Mouse (Mus musculus) cortical plate, adult 2 months (tissue): ENCODE data around the gene Nckap5. TPM values are rescaled to one million over a fixed set of nuclear protein-coding genes. Genes with fewer than 3 reads are reported as not detected.

Experiments
- H3K27ac ChIP-seq: fragments of 200-500 bp; 2 replicates; pipeline ENCODE4 v1.5.1; 2012; ENCODE audit warnings: low read length, control low read depth, inconsistent platforms; ENCODE audit not compliant: insufficient read depth
- H3K4me1 ChIP-seq: fragments of 200-500 bp; 2 replicates; pipeline ENCODE4 v1.6.1; 2011; ENCODE audit warnings: low read length; ENCODE audit not compliant: control insufficient read depth, insufficient read depth
- H3K4me3 ChIP-seq: fragments of 200-500 bp; 2 replicates; pipeline ENCODE4 v1.5.1; 2011; ENCODE audit warnings: mild to moderate bottlenecking, low read length, control low read depth; ENCODE audit not compliant: insufficient read depth
- CTCF ChIP-seq: fragments of 200-500 bp; IDR thresholded peaks from 2 replicates; pipeline ENCODE4 v1.5.1; 2011; ENCODE audit warnings: mild to moderate bottlenecking, control low read depth, low read length; ENCODE audit not compliant: insufficient read depth; ENCODE audit errors: extremely low read depth
- POLR2A ChIP-seq: fragments of 200-500 bp; IDR thresholded peaks from 2 replicates; pipeline ENCODE4 v1.6.1; 2011; ENCODE audit warnings: mild to moderate bottlenecking, low read length, control low read depth; ENCODE audit not compliant: insufficient read depth; ENCODE audit errors: extremely low read depth
- polyA plus RNA-seq: library from polyadenylated mRNA; depleted of rRNA; stranded (reverse); fragments of >200 nt; gene quantifications from 2 replicates; pipeline ENCODE4 v1.2.3, GENCODE M21; 2012

The Nckap5 gene
- polyA plus RNA-seq, 1 experiment = 3.1 TPM

DNA sequence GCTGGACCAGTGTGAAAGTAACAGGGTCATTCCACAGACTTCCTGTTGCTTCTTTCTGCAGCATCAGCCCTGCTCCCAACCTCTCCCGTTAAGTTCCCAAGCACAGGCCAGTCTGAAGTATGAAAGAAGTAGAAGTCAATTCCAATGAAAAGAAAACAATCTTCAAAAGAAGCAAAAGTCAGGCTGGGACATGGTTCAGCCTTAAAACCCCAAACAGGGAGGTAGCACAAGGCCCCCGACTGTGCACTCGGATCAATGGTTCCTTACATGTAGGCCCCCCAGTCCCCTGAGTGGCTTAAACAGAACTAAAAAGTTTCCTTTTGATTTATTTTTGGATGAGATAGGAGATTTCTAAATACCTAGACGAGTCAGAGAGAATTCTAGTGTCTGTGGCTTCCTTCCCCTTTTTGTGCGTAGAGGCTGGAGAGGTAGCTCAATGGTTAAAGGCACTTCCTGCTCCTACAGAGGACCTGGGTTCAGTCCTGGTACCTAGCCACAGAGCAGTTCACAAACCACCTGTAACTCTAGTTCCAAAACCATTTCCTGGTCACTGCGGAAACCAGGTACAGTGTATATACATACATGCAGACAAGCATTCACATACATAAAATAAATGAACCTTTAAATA lies 260.9 kb downstream of the Nckap5 start:
- TF ChIP-seq CTCF (no peak), POLR2A (no peak)
- H3K4me3 ChIP-seq = no peak overlapping the region
- H3K27ac ChIP-seq = no peak overlapping the region
- no peaks in the 10 kb centered on the region for H3K4me1 ChIP-seq

DNA sequence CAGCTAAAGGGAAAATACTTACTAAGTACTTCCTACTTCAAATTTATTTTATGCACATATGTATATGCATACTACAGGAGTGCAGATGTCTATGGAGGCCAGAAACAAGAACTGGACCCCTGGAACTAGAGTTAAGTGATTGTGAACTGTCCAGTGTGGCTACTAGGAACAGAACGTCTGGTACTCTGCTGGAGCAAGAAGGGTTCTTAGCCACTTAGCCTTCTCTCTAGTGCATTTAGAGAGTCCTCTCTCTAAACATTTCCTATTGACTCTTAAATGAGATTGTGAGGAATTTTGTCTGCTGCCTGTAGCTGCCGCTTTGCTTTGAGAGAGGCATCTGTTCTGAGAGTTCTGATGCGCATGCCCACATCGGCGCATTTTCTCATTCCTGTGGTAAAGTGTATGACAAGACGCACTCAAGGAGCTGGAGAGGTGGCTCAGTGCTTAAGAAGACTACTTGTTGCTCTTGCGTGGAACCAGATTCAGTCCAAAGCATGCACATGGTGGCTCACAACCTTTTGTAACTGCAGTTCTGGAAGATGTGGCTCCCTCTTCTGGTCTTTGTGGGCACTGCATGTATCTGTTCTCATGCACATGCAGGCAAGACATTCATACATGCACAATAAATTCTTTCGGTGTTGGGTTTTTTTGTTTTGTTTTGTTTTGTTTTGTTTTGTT lies 261.9 kb downstream of the Nckap5 start:
- Histone ChIP-seq H3K4me3 (no peak overlapping the region), H3K27ac (no peak overlapping the region), H3K4me1 (no peaks in the 10 kb centered on the region)
- peak; percentile 47 for TF ChIP-seq CTCF
- no peak for TF ChIP-seq POLR2A

DNA sequence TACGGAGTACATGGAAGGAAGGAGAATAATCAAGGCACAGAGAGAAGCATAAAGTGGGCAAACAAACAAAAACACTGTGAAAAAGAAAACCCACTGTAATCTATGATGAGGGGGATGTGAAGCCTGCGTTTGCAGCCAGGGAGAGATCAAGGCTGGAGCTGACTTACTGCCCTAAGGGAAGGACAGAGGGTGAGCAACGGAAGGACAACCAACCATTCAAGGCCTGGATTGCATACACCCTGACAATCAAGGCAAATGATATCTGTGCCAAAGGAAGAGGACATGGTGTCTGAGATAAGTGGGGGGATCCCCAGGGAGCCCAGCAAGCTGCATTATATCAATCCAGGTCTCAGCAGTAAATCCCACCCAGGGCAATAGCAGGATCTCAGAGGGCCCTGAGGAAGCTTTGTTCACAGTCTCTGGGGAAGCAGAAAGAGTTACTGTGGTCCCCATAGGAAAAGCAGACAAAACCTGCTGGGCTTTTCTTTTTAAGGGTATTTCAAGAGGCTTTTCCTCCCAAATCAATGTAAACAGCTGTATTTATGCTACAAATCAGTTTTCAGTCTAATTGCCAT lies 265.4 kb downstream of the Nckap5 start:
- TF ChIP-seq POLR2A = no peak
- no peak for TF ChIP-seq CTCF

DNA sequence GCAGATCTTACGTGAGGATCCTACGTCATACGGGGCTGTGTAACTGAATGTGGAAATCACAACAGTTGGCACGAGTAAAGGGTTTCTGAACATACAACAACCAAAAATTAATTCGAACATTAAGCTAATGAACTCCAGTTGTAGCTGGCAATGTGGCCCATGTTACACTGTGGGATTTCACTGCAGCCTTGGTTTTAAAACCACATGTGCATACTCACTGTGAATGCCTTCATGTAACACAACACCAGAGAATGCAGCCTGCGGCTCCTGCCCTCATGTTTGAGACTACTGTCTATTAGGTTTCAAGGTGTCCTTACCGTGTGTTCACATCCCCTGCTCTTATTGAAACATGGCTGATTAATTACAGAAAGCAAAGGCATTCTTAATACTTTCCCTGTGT lies 269.7 kb downstream of the Nckap5 start:
- H3K4me3 ChIP-seq = no peak overlapping the region
- H3K27ac ChIP-seq = no peak overlapping the region
- TF ChIP-seq POLR2A (no peak), CTCF (no peak)
- H3K4me1 ChIP-seq = no peaks in the 10 kb centered on the region

More for the DNA sequence above, 265.4 kb downstream of the Nckap5 start:
- Histone ChIP-seq H3K27ac (no peak overlapping the region), H3K4me3 (no peak overlapping the region), H3K4me1 (no peaks in the 10 kb centered on the region)

DNA sequence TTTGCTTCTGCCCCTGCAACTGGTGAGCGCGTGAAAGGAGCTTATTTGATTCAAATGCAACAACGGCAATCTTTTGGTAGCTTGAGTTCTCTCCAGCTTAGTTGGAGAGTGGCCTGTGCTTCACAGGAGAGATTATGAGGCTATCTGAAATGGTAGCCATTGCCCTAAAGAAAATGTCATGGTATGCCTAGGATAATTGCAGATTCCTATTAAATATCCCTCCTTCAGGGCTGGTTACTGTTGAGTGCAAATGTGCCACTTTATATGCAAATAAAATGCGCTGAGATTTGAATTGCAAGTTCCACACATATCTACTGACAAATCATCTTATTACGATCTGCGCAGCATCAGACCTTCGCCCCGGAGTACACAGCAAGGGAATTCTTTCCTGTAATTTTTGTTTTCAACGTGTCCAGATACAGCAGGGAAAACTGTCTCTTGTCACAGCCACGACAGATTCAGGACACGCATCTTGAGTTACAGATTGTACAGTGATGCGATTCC lies 272.8 kb downstream of the Nckap5 start:
- Histone ChIP-seq H3K27ac (no peak overlapping the region), H3K4me1 (no peaks in the 10 kb centered on the region), H3K4me3 (no peak overlapping the region)
- no peak for TF ChIP-seq POLR2A
- TF ChIP-seq CTCF = no peak

DNA sequence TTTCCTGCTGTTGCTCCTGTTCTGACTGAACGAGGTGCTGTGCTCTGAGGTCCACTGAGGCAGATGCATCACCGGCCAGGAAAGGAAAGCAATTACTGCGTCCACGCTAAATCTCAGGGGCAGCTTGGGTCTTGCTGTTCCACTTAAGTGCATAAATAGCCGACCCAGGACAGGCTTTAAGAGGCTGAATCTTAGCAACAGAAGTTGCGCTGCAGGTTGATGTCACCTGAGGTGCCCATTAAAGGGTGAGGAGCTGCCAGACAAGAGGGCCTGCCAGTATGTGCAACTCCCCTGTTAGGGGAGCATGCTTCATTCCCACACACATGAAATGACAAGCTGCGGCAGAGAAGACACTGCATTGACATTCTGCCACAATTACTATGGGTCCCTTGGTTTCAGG lies 282.6 kb downstream of the Nckap5 start:
- Histone ChIP-seq H3K4me1 (no peaks in the 10 kb centered on the region), H3K27ac (no peak overlapping the region), H3K4me3 (no peak overlapping the region)
- TF ChIP-seq CTCF (no peak), POLR2A (no peak)

DNA sequence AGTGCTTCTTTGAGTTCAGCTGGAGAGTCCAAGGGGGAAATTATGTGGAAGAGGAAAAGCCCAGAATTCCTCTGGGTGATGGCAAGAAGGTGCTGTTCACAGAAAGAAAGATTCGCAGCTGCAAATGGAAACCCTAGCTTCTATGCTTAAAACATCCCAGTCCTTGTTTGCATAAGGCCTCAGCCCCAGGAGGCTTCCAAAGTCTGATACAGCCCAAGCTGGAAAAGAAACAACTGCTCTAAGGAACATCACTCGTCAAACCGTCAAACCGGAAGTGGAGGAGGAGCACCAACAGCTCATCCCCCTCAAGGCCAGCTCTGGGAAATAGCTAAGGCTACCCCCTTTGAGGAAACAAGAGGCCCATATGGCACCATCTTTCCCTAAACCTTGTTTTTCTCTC lies 286.1 kb downstream of the Nckap5 start:
- TF ChIP-seq CTCF (no peak), POLR2A (no peak)
- H3K4me1 ChIP-seq = no peaks in the 10 kb centered on the region
- no peak overlapping the region for H3K27ac ChIP-seq

DNA sequence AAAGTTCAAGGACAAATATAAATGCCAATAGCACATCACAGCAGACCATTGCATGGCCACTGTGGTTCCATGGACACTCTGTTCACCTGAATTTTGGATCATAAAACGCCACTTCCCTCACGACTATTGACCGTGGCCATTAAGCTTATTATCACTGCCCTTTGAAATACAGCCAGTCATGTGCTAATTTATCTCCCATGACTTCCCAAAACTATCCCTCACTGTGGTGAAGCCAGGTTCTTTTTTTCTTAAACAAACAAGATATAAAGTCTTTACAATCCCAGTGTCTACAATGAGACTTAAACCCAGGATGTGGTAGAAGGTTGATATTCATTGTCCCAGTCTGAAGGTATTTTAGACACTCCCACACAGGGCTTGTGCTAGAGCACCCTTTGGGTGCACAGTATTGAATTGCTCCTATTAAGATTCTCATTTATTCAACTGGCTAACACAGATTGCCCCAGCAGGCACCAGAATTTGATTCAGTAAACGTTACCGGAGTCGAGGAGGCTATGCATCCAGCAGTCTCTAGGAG lies 293.3 kb downstream of the Nckap5 start:
- H3K27ac ChIP-seq = no peak overlapping the region
- TF ChIP-seq POLR2A = no peak
- no peak for TF ChIP-seq CTCF
- no peak overlapping the region for H3K4me3 ChIP-seq
- H3K4me1 ChIP-seq = no peaks in the 10 kb centered on the region

More for the DNA sequence above, 286.1 kb downstream of the Nckap5 start:
- H3K4me3 ChIP-seq = no peak overlapping the region

DNA sequence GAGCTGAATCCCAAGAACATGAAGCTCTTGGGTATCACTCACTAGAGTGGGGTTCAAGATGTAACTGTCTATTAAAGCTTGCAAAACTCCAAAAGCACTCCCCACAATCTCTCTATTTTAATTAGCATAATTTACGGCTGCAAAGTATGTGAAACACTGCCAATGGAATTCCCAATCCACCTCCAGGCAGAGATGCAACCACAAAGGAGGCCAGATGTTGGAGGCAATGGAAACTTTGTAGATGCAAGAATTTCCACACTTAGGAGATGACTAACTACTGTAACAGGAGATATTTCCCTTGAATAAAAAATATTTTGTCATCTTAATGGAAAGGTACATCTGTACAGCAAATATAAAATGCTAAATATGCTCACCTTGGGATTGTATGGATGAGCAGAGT lies 295.1 kb downstream of the Nckap5 start:
- TF ChIP-seq CTCF (no peak), POLR2A (no peak)
- Histone ChIP-seq H3K4me3 (no peak overlapping the region), H3K27ac (no peak overlapping the region), H3K4me1 (no peaks in the 10 kb centered on the region)

DNA sequence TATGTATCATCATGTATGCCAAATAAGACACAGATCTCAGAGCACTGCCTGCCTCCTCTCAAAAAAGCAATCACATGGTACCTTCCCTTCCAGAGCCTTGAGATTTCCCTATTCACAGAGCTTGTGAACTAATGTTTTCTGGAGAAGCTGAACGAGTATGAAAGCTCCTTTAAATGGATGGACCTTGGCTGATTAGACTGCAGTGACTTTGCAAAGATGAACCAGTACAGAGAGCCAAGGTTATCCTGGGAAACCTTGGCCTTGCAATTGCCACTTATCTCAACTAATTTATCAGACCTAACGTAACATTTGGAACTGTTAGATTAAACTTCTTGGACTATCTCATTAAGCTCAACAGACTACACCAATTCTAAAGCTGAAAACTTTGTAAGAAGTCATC lies 296.6 kb downstream of the Nckap5 start:
- TF ChIP-seq CTCF (no peak), POLR2A (no peak)
- no peak overlapping the region for H3K4me3 ChIP-seq
- no peaks in the 10 kb centered on the region for H3K4me1 ChIP-seq
- H3K27ac ChIP-seq = no peak overlapping the region
